Mouse (Mus musculus) liver, embryonic 16.5 days (tissue): ENCODE data around the gene Kcne2. TPM values are rescaled to one million over a fixed set of nuclear protein-coding genes. Genes with fewer than 3 reads are reported as not detected.

Experiments
- ATAC-seq: fragments of 200-750 bp; cut with Nextera tagmentation; 2 replicates; pipeline ENCODE4 v1.8.0; 2017; ENCODE audit warnings: low read depth, mild to moderate bottlenecking, moderate number of reproducible peaks, moderate library complexity
- H3K27ac ChIP-seq: fragments of 300-500 bp; sonication (generic); 2 replicates; pipeline ENCODE4 v1.5.1; 2014; ENCODE audit warnings: mild to moderate bottlenecking, low read length
- H3K27me3 ChIP-seq: fragments of 300-500 bp; sonication (generic); 2 replicates; pipeline ENCODE4 v1.6.1; 2014; ENCODE audit warnings: low read depth, low read length, mixed read lengths; ENCODE audit not compliant: control insufficient read depth, insufficient read depth
- H3K36me3 ChIP-seq: fragments of 300-500 bp; sonication (generic); 2 replicates; pipeline ENCODE4 v1.6.1; 2014; ENCODE audit warnings: mild to moderate bottlenecking; ENCODE audit not compliant: control insufficient read depth, insufficient read depth
- H3K4me1 ChIP-seq: fragments of 300-500 bp; sonication (generic); 2 replicates; pipeline ENCODE4 v1.6.1; 2014; ENCODE audit warnings: low read depth, low read length, mixed read lengths; ENCODE audit not compliant: control insufficient read depth
- H3K4me2 ChIP-seq: fragments of 300-500 bp; sonication (generic); 2 replicates; pipeline ENCODE4 v1.6.1; 2014; ENCODE audit warnings: low read depth, low read length, mixed read lengths
- H3K4me3 ChIP-seq: fragments of 300-500 bp; sonication (generic); 2 replicates; pipeline ENCODE4 v1.5.1; 2014; ENCODE audit warnings: low read depth, mild to moderate bottlenecking, low read length
- H3K9ac ChIP-seq: fragments of 300-500 bp; sonication (generic); 2 replicates; pipeline ENCODE4 v1.6.1; 2014; ENCODE audit warnings: low read depth, low read length
- H3K9me3 ChIP-seq: fragments of 300-500 bp; sonication (generic); replicated peaks from 2 replicates; pipeline ENCODE4 v1.6.1; 2016; ENCODE audit warnings: low read length; ENCODE audit not compliant: control insufficient read depth
- WGBS: fragments of 180-500 bp; shearing (Covaris S2); extraction: QIAGEN DNeasy Blood & Tissue Kit; methylation state at CpG from one replicate; pipeline ENCODE4 v1.1.7; 2014; ENCODE audit not compliant: insufficient replicate concordance; 5-methylcytosine and 5-hydroxymethylcytosine counted together
- polyA plus RNA-seq: library from polyadenylated mRNA; unstranded; fragments of >200 nt; fragmentation: Nextera tagmentation; extraction: Ambion mirVana; gene quantifications from 2 replicates; pipeline ENCODE4 v1.2.1, GENCODE M21; 2015

The Kcne2 gene
- not detected in 2 replicates for polyA plus RNA-seq

DNA sequence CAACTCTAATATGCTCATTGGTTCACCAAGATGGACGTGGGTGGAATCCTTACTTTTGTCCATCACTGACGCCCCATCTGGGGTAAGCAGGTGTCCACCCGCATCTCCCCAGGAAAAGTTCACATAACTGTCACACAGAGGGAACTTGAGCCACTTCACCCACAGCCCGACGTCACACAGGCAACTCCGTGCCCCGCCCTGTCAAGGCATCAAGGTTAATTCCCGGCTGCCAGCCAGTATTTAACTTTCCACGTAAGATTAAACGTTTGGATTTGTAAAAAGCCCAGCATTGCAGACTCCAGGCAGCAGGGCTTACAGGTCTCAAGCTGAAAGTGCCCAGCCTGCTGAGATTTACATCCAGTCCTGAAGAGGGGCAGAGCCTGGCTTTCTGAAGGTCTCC lies at the start of gene Kcne2:
Kcne2 (plus strand) TSS at position 289 of the 400 bp plus-strand sequence.
- no peaks in the 10 kb centered on the region for H3K9me3 ChIP-seq
- no peaks in the 10 kb centered on the region for H3K4me1 ChIP-seq
- no peak within 1 kb of the TSS for H3K4me2 ChIP-seq
- H3K27ac ChIP-seq = no peak within 1 kb of the TSS
- H3K4me3 ChIP-seq = no peak within 1 kb of the TSS
- H3K27me3 ChIP-seq = 0 out of 2 replicates have a peak, but pooled peaks cover 3% of the 10 kb centered on the region
- H3K36me3 ChIP-seq = no peaks in the 10 kb centered on the region
- H3K9ac ChIP-seq = no peak within 1 kb of the TSS
- ATAC-seq = no peak
- WGBS = 54% methylated on average over 10 of the region's 10 CpGs

GRCm38 (mm10) chr16:92245909-92246308 lies 46.3 kb upstream of the Kcne2 start:
- H3K9ac ChIP-seq = no peak overlapping the region
- no peaks in the 10 kb centered on the region for H3K36me3 ChIP-seq
- WGBS = 24% methylated on average over 2 of the region's 2 CpGs
- H3K4me2 ChIP-seq = no peak overlapping the region
- no peak; the same call in 1 of the 2 replicates for ATAC-seq
- no peak overlapping the region for H3K27ac ChIP-seq
- H3K27me3 ChIP-seq = no peaks in the 10 kb centered on the region
- H3K4me1 ChIP-seq = no peaks in the 10 kb centered on the region; the same call in 1 of the 2 replicates
- no peaks in the 10 kb centered on the region for H3K9me3 ChIP-seq
- H3K4me3 ChIP-seq = no peak overlapping the region

DNA sequence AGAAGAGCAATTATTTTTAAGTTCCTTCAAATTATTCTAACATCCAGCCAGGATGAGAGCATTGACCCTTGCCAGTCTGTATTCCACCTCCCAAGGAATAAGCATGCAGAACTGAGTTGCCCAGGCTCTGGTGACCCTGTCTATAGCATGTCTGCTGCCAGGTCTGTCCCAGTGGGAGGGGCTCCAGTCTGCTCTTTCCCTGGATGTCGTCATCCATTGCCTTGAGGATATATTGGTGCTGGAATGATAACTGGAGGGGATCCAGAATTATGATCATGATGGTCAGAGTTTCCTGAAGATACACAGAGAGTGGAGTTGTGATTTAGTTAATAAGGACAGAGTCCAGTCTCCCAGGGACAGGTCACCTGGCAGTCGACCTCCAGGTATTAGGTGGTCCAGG lies 45.2 kb upstream of the Kcne2 start:
- Histone ChIP-seq H3K36me3 (no peaks in the 10 kb centered on the region), H3K4me3 (no peak overlapping the region), H3K27ac (no peak overlapping the region), H3K9me3 (no peaks in the 10 kb centered on the region), H3K4me1 (no peaks in the 10 kb centered on the region; the same call in 1 of the 2 replicates), H3K4me2 (no peak overlapping the region), H3K9ac (no peak overlapping the region), H3K27me3 (no peaks in the 10 kb centered on the region)
- ATAC-seq = no peak
- 29% methylated on average over 2 of the region's 2 CpGs for WGBS

DNA sequence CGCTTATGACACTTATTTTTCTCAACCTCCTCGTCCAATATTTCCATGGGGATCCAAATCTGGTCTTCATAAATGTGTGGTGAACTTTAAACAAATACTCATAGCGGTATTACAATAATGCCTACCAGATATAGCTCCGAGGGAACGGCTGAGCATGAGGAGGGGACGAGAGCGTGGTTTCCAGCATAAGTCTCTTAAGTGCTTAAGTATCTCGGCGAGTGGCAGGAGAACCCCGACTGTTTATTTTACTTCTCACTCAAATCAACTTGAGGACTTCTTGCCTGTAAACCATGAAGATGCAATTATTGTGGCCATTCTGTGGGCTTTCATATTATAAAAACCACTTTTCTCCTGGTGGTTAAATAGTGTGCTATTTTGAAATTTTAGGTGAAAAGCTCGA lies 44.5 kb upstream of the Kcne2 start:
- Histone ChIP-seq H3K27ac (no peak overlapping the region), H3K4me1 (no peaks in the 10 kb centered on the region), H3K36me3 (no peaks in the 10 kb centered on the region), H3K9ac (no peak overlapping the region), H3K4me2 (no peak overlapping the region), H3K9me3 (no peaks in the 10 kb centered on the region), H3K4me3 (no peak overlapping the region), H3K27me3 (no peaks in the 10 kb centered on the region)
- no peak for ATAC-seq
- 51% methylated on average over 11 of the region's 11 CpGs for WGBS

DNA sequence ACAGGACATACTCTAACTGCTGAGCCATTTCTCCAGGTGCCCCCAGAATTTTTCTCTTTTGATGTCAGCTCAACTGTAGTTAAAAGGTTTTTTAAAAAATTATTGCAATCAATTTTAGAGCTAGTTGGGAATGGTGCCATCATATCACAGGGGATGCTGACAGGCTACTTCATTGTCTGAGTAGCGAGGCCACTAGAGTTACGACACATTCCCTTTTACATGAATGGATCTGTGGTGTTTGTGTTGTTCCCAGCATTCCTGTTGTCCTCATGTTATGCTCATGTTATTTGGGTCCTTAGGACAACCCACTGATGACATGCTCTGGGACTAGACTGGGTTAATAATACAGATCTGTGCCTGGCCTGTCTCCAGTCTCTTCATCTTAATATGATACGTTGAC lies 42.5 kb upstream of the Kcne2 start:
- Histone ChIP-seq H3K36me3 (no peaks in the 10 kb centered on the region), H3K4me2 (no peak overlapping the region), H3K4me3 (no peak overlapping the region), H3K9ac (no peak overlapping the region), H3K27ac (no peak overlapping the region), H3K27me3 (no peaks in the 10 kb centered on the region), H3K9me3 (no peaks in the 10 kb centered on the region), H3K4me1 (no peaks in the 10 kb centered on the region)
- 68% methylated on average over 3 of the region's 3 CpGs for WGBS
- no peak for ATAC-seq

GRCm38 (mm10) chr16:92250452-92250851 lies 41.7 kb upstream of the Kcne2 start:
- no peak for ATAC-seq
- H3K9me3 ChIP-seq = no peaks in the 10 kb centered on the region
- H3K4me2 ChIP-seq = no peak overlapping the region
- WGBS = 67% methylated on average over 5 of the region's 5 CpGs
- no peak overlapping the region for H3K27ac ChIP-seq
- H3K27me3 ChIP-seq = no peaks in the 10 kb centered on the region
- no peak overlapping the region for H3K4me3 ChIP-seq
- H3K4me1 ChIP-seq = no peaks in the 10 kb centered on the region
- H3K36me3 ChIP-seq = no peaks in the 10 kb centered on the region
- no peak overlapping the region for H3K9ac ChIP-seq

DNA sequence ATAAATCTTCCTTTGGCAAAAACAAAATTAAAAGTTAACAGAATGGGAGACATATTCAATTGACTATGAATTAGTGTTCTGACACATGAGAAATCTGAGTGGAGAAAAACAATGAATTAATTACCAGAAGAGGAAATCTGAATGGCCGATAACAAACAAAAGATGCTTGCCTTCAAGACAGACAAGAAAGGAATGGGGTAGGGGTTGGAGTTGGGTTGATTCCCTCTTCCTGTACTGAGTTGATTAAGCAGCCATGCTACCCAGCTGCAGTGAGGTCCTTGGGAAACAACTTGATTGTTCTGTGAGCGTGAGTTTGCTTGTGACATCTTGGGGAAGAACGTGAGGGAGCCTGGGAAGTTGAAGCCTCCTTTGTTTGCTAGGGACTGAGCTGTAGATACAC lies 37.9 kb upstream of the Kcne2 start:
- Histone ChIP-seq H3K27ac (no peak overlapping the region), H3K9me3 (no peaks in the 10 kb centered on the region), H3K4me2 (no peak overlapping the region), H3K4me1 (no peaks in the 10 kb centered on the region), H3K9ac (no peak overlapping the region), H3K27me3 (no peaks in the 10 kb centered on the region), H3K36me3 (no peaks in the 10 kb centered on the region), H3K4me3 (no peak overlapping the region)
- no peak for ATAC-seq
- WGBS = 58% methylated on average over 3 of the region's 3 CpGs

DNA sequence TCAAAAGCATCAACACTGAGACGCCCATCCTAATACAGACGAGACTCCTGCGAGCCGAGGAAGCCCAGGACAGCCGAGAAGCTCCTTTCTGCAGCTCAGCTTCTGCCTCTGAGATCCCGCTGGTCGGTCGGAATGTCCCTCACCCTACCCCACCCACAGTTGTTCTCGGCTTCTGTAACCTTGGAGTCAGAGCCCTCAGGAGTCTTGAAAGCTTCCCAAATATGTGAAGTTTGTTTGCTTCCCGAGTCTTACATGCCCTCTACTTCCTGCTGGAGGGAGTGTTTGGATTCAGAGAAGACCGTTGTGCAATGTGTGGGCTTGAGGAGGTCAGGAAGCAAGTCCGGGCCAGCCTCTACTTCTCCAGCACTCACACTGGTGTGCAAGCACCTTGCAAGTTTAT lies 24.3 kb upstream of the Kcne2 start:
- Histone ChIP-seq H3K9me3 (no peaks in the 10 kb centered on the region), H3K4me2 (no peak overlapping the region), H3K36me3 (no peaks in the 10 kb centered on the region), H3K9ac (no peak overlapping the region), H3K4me1 (no peaks in the 10 kb centered on the region), H3K27me3 (no peaks in the 10 kb centered on the region), H3K27ac (no peak overlapping the region), H3K4me3 (no peak overlapping the region)
- 53% methylated on average over 12 of the region's 12 CpGs for WGBS
- ATAC-seq = no peak

DNA sequence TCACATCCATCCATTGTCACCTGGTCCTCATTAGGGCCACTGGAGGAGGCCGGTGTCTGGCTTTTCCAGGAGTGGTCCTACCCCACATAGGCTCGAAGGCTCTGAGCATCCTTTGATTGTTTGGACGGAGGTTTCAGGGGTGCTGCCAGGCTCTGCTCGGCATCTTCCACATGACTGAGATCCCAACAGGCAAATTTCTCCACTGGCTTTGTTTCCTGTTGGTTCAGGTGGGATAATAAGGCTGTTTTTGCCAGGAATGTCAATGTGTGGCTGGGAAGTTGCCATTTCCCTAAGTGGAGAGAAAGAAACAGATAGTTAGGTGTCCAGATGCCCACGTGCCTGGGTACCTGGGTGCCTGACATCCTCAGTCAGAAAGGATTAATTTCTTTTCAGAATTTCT lies 17.7 kb upstream of the Kcne2 start:
- Histone ChIP-seq H3K27ac (no peak overlapping the region), H3K9ac (no peak overlapping the region), H3K36me3 (no peaks in the 10 kb centered on the region), H3K27me3 (no peaks in the 10 kb centered on the region), H3K4me3 (no peak overlapping the region), H3K9me3 (no peaks in the 10 kb centered on the region), H3K4me1 (no peaks in the 10 kb centered on the region), H3K4me2 (no peak overlapping the region)
- ATAC-seq = no peak
- WGBS = 60% methylated on average over 5 of the region's 5 CpGs
